Mouse (Mus musculus) midbrain, embryonic 14.5 days (tissue): ENCODE results near the gene Hoxc13. TPM values are rescaled to one million over a fixed set of nuclear protein-coding genes. Genes with fewer than 3 reads are reported as not detected.

Experiments used
- ATAC-seq: fragments of 200-750 bp; cut with Nextera tagmentation; 2 replicates; pipeline ENCODE4 v1.8.0; 2017; ENCODE audit warnings: moderate number of reproducible peaks, moderate library complexity; ENCODE audit not compliant: low FRiP score, low TSS enrichment
- DNase-seq: peaks from one replicate; pipeline ENCODE4 v3.0.0-alpha.2; 2015
- H3K27ac ChIP-seq: fragments of 300-500 bp; sonication (generic); replicated peaks from 2 replicates; pipeline ENCODE4 v1.5.1; 2014; ENCODE audit warnings: mild to moderate bottlenecking, low read depth, low read length, moderate library complexity
- H3K27me3 ChIP-seq: fragments of 300-500 bp; sonication (generic); 2 replicates; pipeline ENCODE4 v1.6.1; 2014; ENCODE audit warnings: low read length, control low read depth, mixed read lengths; ENCODE audit not compliant: control insufficient read depth, insufficient read depth
- H3K36me3 ChIP-seq: fragments of 300-500 bp; sonication (generic); 2 replicates; pipeline ENCODE4 v1.6.1; 2014; ENCODE audit warnings: low read length, control low read depth; ENCODE audit not compliant: control insufficient read depth, insufficient read depth
- H3K4me1 ChIP-seq: fragments of 300-500 bp; sonication (generic); 2 replicates; pipeline ENCODE4 v1.6.1; 2014; ENCODE audit warnings: mild to moderate bottlenecking, antibody characterized with exemption, low read length, control low read depth; ENCODE audit not compliant: control insufficient read depth, insufficient read depth
- H3K4me2 ChIP-seq: fragments of 300-500 bp; sonication (generic); 2 replicates; pipeline ENCODE4 v1.6.1; 2014; ENCODE audit warnings: mild to moderate bottlenecking, low read length, moderate library complexity
- H3K4me3 ChIP-seq: fragments of 300-500 bp; sonication (generic); replicated peaks from 2 replicates; pipeline ENCODE4 v1.5.1; 2014; ENCODE audit warnings: low read depth, low read length
- H3K9ac ChIP-seq: fragments of 300-500 bp; sonication (generic); replicated peaks from 2 replicates; pipeline ENCODE4 v1.6.1; 2014; ENCODE audit warnings: mild to moderate bottlenecking, low read length, moderate library complexity
- H3K9me3 ChIP-seq: fragments of 300-500 bp; sonication (generic); 2 replicates; pipeline ENCODE4 v1.6.1; 2016; ENCODE audit warnings: low read length, control low read depth, mixed read lengths; ENCODE audit not compliant: control insufficient read depth
- WGBS: fragments of 180-500 bp; shearing (Covaris S2); extraction: QIAGEN DNeasy Blood & Tissue Kit; methylation state at CpG from one replicate; pipeline ENCODE4 v1.1.7; 2014; 5-methylcytosine and 5-hydroxymethylcytosine counted together
- polyA plus RNA-seq: library from polyadenylated mRNA; unstranded; fragments of >200 nt; fragmentation: Nextera tagmentation; extraction: Ambion mirVana; gene quantifications from 2 replicates; pipeline ENCODE4 v1.2.1, GENCODE M21; 2014

Gene Hoxc13
- polyA plus RNA-seq, 1 experiment from 2014 or later, result not detected

- Histone ChIP-seq H3K36me3 (no peaks in the 10 kb centered on the region), H3K9me3 (no peaks in the 10 kb centered on the region), H3K4me1 (no peaks in the 10 kb centered on the region), H3K27me3 (peaks cover 97% of the 10 kb centered on the region), H3K4me2 (no peak overlapping the region), H3K27ac (no peak overlapping the region), H3K4me3 (no peak overlapping the region), H3K9ac (no peak overlapping the region)
- WGBS, result 1% methylated on average over 20 of the region's 20 CpGs
- DNase-seq (no peak), ATAC-seq (no peak)
Observed at GRCm38 (mm10) chr15:102917972-102918572, 2.8 kb upstream of the Hoxc13 start.

GRCm38 (mm10) chr15:102918611-102919265 is 2.2 kb upstream of the Hoxc13 start:
- Histone ChIP-seq H3K9ac (no peak overlapping the region), H3K27me3 (peaks cover 97% of the 10 kb centered on the region), H3K9me3 (no peaks in the 10 kb centered on the region), H3K4me2 (no peak overlapping the region), H3K36me3 (no peaks in the 10 kb centered on the region), H3K27ac (no peak overlapping the region), H3K4me3 (no peak overlapping the region), H3K4me1 (no peaks in the 10 kb centered on the region)
- WGBS, result 1% methylated on average over 7 of the region's 7 CpGs
- ATAC-seq (no peak), DNase-seq (no peak)

GRCm38 (mm10) chr15:102919336-102920180 is 1.3 kb upstream of the Hoxc13 start:
- Histone ChIP-seq H3K27ac (no peak overlapping the region), H3K9ac (no peak overlapping the region), H3K4me2 (no peak overlapping the region), H3K36me3 (no peaks in the 10 kb centered on the region), H3K9me3 (no peaks in the 10 kb centered on the region), H3K27me3 (peaks cover 96% of the 10 kb centered on the region), H3K4me1 (no peaks in the 10 kb centered on the region), H3K4me3 (no peak overlapping the region)
- no peak for ATAC-seq
- DNase-seq, result no peak
- 3% methylated on average over 12 of the region's 12 CpGs for WGBS

- H3K4me2 ChIP-seq, result peak overlapping the region; percentile 37
- peak; percentile 84; the same call in 1 of the 2 replicates for ATAC-seq
- no peaks in the 10 kb centered on the region for H3K36me3 ChIP-seq
- H3K27ac ChIP-seq, result no peak overlapping the region
- H3K9me3 ChIP-seq, result no peaks in the 10 kb centered on the region
- H3K9ac ChIP-seq, result no peak overlapping the region
- H3K4me3 ChIP-seq, result no peak overlapping the region
- DNase-seq, result peak; percentile 81
- H3K27me3 ChIP-seq, result peaks cover 98% of the 10 kb centered on the region
- 0% methylated on average over 20 of the region's 20 CpGs for WGBS
- no peaks in the 10 kb centered on the region for H3K4me1 ChIP-seq
Observed at GRCm38 (mm10) chr15:102920619-102921018, 284 bp upstream of the Hoxc13 start.

GRCm38 (mm10) chr15:102922012-102922362 is 1.1 kb downstream of the Hoxc13 start:
- no peak overlapping the region for H3K4me2 ChIP-seq
- no peak for DNase-seq
- H3K4me1 ChIP-seq, result no peaks in the 10 kb centered on the region
- no peak for ATAC-seq
- H3K27ac ChIP-seq, result no peak overlapping the region
- no peaks in the 10 kb centered on the region for H3K36me3 ChIP-seq
- no peak overlapping the region for H3K9ac ChIP-seq
- 1% methylated on average over 24 of the region's 24 CpGs for WGBS
- 0 out of 2 replicates have a peak overlapping the region, but pooled peaks have one; percentile 0 for H3K4me3 ChIP-seq
- peaks cover 98% of the 10 kb centered on the region for H3K27me3 ChIP-seq
- no peaks in the 10 kb centered on the region for H3K9me3 ChIP-seq

- 7% methylated on average over 6 of the region's 6 CpGs for WGBS
- Histone ChIP-seq H3K27me3 (peaks cover 98% of the 10 kb centered on the region), H3K9me3 (no peaks in the 10 kb centered on the region), H3K4me3 (no peak overlapping the region), H3K4me2 (no peak overlapping the region), H3K4me1 (no peaks in the 10 kb centered on the region), H3K36me3 (no peaks in the 10 kb centered on the region), H3K9ac (no peak overlapping the region), H3K27ac (no peak overlapping the region)
- ATAC-seq, result no peak
- no peak for DNase-seq
Observed at GRCm38 (mm10) chr15:102922636-102923500, 2.0 kb downstream of the Hoxc13 start.

GRCm38 (mm10) chr15:102927032-102927645 is 6.2 kb downstream of the Hoxc13 start:
- Histone ChIP-seq H3K4me1 (no peaks in the 10 kb centered on the region), H3K4me2 (no peak overlapping the region), H3K36me3 (no peaks in the 10 kb centered on the region), H3K4me3 (no peak overlapping the region), H3K9me3 (no peaks in the 10 kb centered on the region), H3K27me3 (peaks cover 99% of the 10 kb centered on the region), H3K27ac (no peak overlapping the region), H3K9ac (no peak overlapping the region)
- ATAC-seq, result no peak
- 1% methylated on average over 40 of the region's 40 CpGs for WGBS
- DNase-seq, result no peak
